Mouse (Mus musculus): ENCODE measurements around the gene Lgals1. TPM values are rescaled to one million over a fixed set of nuclear protein-coding genes. Genes with fewer than 3 reads are reported as not detected.
A peak's percentile ranks its signal among the peaks of the same experiment; 100 is the strongest.

The Lgals1 gene
- total and polyA plus RNA-seq, 3 experiments: 558 to 3,673 (median 2,086) TPM

DNA sequence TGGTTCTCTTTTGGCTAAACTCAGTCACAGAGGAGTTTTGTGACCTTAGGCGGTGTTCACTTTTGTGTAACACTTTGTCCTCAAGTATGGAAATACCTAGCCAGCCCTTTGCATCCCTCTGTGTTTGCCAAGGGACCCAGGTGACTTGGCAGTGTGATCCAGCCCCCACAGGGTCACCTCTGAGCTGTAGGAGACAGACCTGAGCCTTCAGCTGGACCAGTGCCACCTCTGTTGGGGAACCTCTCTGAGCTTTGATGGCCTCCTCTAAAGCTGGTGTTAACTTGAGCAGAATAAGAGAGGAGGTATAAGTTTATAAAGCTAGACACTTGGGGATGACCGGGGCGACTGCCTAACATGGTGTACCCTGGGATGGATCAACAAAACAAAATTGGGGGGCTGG lies 22.4 kb downstream of the Lgals1 start:
- Histone ChIP-seq H3K4me1 (ENCODE audit: insufficient read depth, low read depth, low read length) (peaks cover 1% of the 10 kb centered on the region), H3K4me3 (ENCODE audit: low read depth, low read length) (no peak overlapping the region), H3K36me3 (replicated peaks) (no peaks in the 10 kb centered on the region), H3K27me3 (ENCODE audit: insufficient read depth, low read length) (peaks cover 63% of the 10 kb centered on the region), H3K9me3 (replicated peaks) (0 out of 2 replicates have a peak, but pooled peaks cover 5% of the 10 kb centered on the region)
- ATAC-seq (ENCODE audit: extremely low read depth, insufficient number of reproducible peaks, low FRiP score, poor library complexity, severe bottlenecking) (no peak), DNase-seq (ENCODE audit: low spot score) (no peak)
- no peak for TF ChIP-seq TAL1 (conservative IDR thresholded peaks at IDR 0.05; ENCODE audit: low read depth, low read length)
- TF ChIP-seq POLR2AphosphoS5 (IDR thresholded peaks at IDR 0.05; ENCODE audit: insufficient replicate concordance, low read depth, low read length): no peak
- TF ChIP-seq CTCF (IDR thresholded peaks at IDR 0.05; ENCODE audit: low read depth, low read length): no peak
- TF ChIP-seq GATA2 (IDR thresholded peaks at IDR 0.05; ENCODE audit: borderline replicate concordance, low read depth, low read length): no peak
- TF ChIP-seq GATA1 (IDR thresholded peaks at IDR 0.05; ENCODE audit: borderline replicate concordance, low read length): no peak

- peaks cover 49% of the 10 kb centered on the region for H3K27me3 ChIP-seq (ENCODE audit: insufficient read depth, low read length)
- ATAC-seq (ENCODE audit: extremely low read depth, insufficient number of reproducible peaks, low FRiP score, poor library complexity, severe bottlenecking) (no peak), DNase-seq (ENCODE audit: low spot score) (no peak)
- H3K36me3 ChIP-seq (replicated peaks): no peaks in the 10 kb centered on the region
- no peak overlapping the region for H3K4me3 ChIP-seq (ENCODE audit: low read depth, low read length)
- H3K9me3 ChIP-seq (replicated peaks): no peaks in the 10 kb centered on the region
- H3K4me1 ChIP-seq (ENCODE audit: insufficient read depth, low read depth, low read length): no peaks in the 10 kb centered on the region; the same call in none of the 2 replicates
- TF ChIP-seq POLR2AphosphoS5 (IDR thresholded peaks at IDR 0.05; ENCODE audit: insufficient replicate concordance, low read depth, low read length) (no peak), TAL1 (conservative IDR thresholded peaks at IDR 0.05; ENCODE audit: low read depth, low read length) (no peak), GATA2 (IDR thresholded peaks at IDR 0.05; ENCODE audit: borderline replicate concordance, low read depth, low read length) (no peak), GATA1 (IDR thresholded peaks at IDR 0.05; ENCODE audit: borderline replicate concordance, low read length) (no peak), CTCF (IDR thresholded peaks at IDR 0.05; ENCODE audit: low read depth, low read length) (no peak)
Measured at GRCm38 (mm10) chr15:78955663-78956062, 29.1 kb downstream of the Lgals1 start.

DNA sequence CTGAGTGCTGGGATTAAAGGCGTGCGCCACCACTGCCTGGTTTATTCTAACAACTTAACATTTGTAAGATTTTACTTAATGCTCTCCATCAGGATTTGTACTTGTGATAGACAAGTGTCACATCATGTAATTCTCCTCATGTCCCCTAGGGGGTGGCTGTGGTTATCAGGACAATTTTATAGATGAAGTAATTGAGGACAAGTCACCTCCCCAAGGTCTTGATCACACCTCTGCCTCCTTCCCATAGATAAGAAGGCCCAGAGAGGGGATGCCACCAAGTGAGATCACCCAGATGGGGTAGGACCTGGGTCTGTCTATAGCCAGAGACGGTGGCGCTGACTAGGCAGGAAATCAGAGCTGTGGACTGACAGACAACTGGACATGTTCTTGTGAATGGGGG lies 29.8 kb downstream of the Lgals1 start:
- no peak for ATAC-seq (ENCODE audit: extremely low read depth, insufficient number of reproducible peaks, low FRiP score, poor library complexity, severe bottlenecking)
- no peak overlapping the region for H3K4me3 ChIP-seq (ENCODE audit: low read depth, low read length)

GRCm38 (mm10) chr15:78957021-78957420 lies 30.5 kb downstream of the Lgals1 start:
- Histone ChIP-seq H3K27me3 (ENCODE audit: insufficient read depth, low read length) (peaks cover 48% of the 10 kb centered on the region), H3K4me1 (ENCODE audit: insufficient read depth, low read depth, low read length) (no peaks in the 10 kb centered on the region; the same call in none of the 2 replicates), H3K36me3 (replicated peaks) (no peaks in the 10 kb centered on the region), H3K4me3 (ENCODE audit: low read depth, low read length) (no peak overlapping the region), H3K9me3 (replicated peaks) (no peaks in the 10 kb centered on the region)
- ATAC-seq (ENCODE audit: extremely low read depth, insufficient number of reproducible peaks, low FRiP score, poor library complexity, severe bottlenecking) (no peak), DNase-seq (ENCODE audit: low spot score) (no peak)
- no peak for TF ChIP-seq TAL1 (conservative IDR thresholded peaks at IDR 0.05; ENCODE audit: low read depth, low read length)
- no peak for TF ChIP-seq CTCF (IDR thresholded peaks at IDR 0.05; ENCODE audit: low read depth, low read length)
- TF ChIP-seq GATA1 (IDR thresholded peaks at IDR 0.05; ENCODE audit: borderline replicate concordance, low read length): no peak
- TF ChIP-seq GATA2 (IDR thresholded peaks at IDR 0.05; ENCODE audit: borderline replicate concordance, low read depth, low read length): no peak
- TF ChIP-seq POLR2AphosphoS5 (IDR thresholded peaks at IDR 0.05; ENCODE audit: insufficient replicate concordance, low read depth, low read length): no peak

More for the DNA sequence above, 29.8 kb downstream of the Lgals1 start:
- Histone ChIP-seq H3K36me3 (replicated peaks) (no peaks in the 10 kb centered on the region), H3K27me3 (ENCODE audit: insufficient read depth, low read length) (peaks cover 48% of the 10 kb centered on the region), H3K4me1 (ENCODE audit: insufficient read depth, low read depth, low read length) (no peaks in the 10 kb centered on the region; the same call in none of the 2 replicates), H3K9me3 (replicated peaks) (no peaks in the 10 kb centered on the region)
- TF ChIP-seq TAL1 (conservative IDR thresholded peaks at IDR 0.05; ENCODE audit: low read depth, low read length) (no peak), POLR2AphosphoS5 (IDR thresholded peaks at IDR 0.05; ENCODE audit: insufficient replicate concordance, low read depth, low read length) (no peak), GATA2 (IDR thresholded peaks at IDR 0.05; ENCODE audit: borderline replicate concordance, low read depth, low read length) (no peak), CTCF (IDR thresholded peaks at IDR 0.05; ENCODE audit: low read depth, low read length) (peak; percentile 51), GATA1 (IDR thresholded peaks at IDR 0.05; ENCODE audit: borderline replicate concordance, low read length) (no peak)
- DNase-seq (ENCODE audit: low spot score): no peak

- ATAC-seq (ENCODE audit: extremely low read depth, insufficient number of reproducible peaks, low FRiP score, poor library complexity, severe bottlenecking) (no peak), DNase-seq (ENCODE audit: low spot score) (no peak)
- Histone ChIP-seq H3K36me3 (replicated peaks) (no peaks in the 10 kb centered on the region), H3K27me3 (ENCODE audit: insufficient read depth, low read length) (peaks cover 51% of the 10 kb centered on the region), H3K9me3 (replicated peaks) (no peaks in the 10 kb centered on the region), H3K4me3 (ENCODE audit: low read depth, low read length) (no peak overlapping the region), H3K4me1 (ENCODE audit: insufficient read depth, low read depth, low read length) (peaks cover 3% of the 10 kb centered on the region)
- TF ChIP-seq GATA2 (IDR thresholded peaks at IDR 0.05; ENCODE audit: borderline replicate concordance, low read depth, low read length) (no peak), CTCF (IDR thresholded peaks at IDR 0.05; ENCODE audit: low read depth, low read length) (no peak), TAL1 (conservative IDR thresholded peaks at IDR 0.05; ENCODE audit: low read depth, low read length) (no peak), POLR2AphosphoS5 (IDR thresholded peaks at IDR 0.05; ENCODE audit: insufficient replicate concordance, low read depth, low read length) (no peak), GATA1 (IDR thresholded peaks at IDR 0.05; ENCODE audit: borderline replicate concordance, low read length) (no peak)
Measured at GRCm38 (mm10) chr15:78959537-78959936, 33.0 kb downstream of the Lgals1 start.

GRCm38 (mm10) chr15:78960088-78960487 lies 33.6 kb downstream of the Lgals1 start:
- no peaks in the 10 kb centered on the region for H3K36me3 ChIP-seq (replicated peaks)
- ATAC-seq (ENCODE audit: extremely low read depth, insufficient number of reproducible peaks, low FRiP score, poor library complexity, severe bottlenecking): no peak

More at GRCm38 (mm10) chr15:78960088-78960487, 33.6 kb downstream of the Lgals1 start:
- H3K9me3 ChIP-seq (replicated peaks): no peaks in the 10 kb centered on the region
- no peak for DNase-seq (ENCODE audit: low spot score)
- H3K4me1 ChIP-seq (ENCODE audit: insufficient read depth, low read depth, low read length): peaks cover 3% of the 10 kb centered on the region
- H3K27me3 ChIP-seq (ENCODE audit: insufficient read depth, low read length): peaks cover 54% of the 10 kb centered on the region
- H3K4me3 ChIP-seq (ENCODE audit: low read depth, low read length): no peak overlapping the region
- no peak for TF ChIP-seq POLR2AphosphoS5 (IDR thresholded peaks at IDR 0.05; ENCODE audit: insufficient replicate concordance, low read depth, low read length)
- no peak for TF ChIP-seq GATA1 (IDR thresholded peaks at IDR 0.05; ENCODE audit: borderline replicate concordance, low read length)
- TF ChIP-seq TAL1 (conservative IDR thresholded peaks at IDR 0.05; ENCODE audit: low read depth, low read length): no peak
- no peak for TF ChIP-seq CTCF (IDR thresholded peaks at IDR 0.05; ENCODE audit: low read depth, low read length)
- TF ChIP-seq GATA2 (IDR thresholded peaks at IDR 0.05; ENCODE audit: borderline replicate concordance, low read depth, low read length): no peak
